Mouse (Mus musculus) MEL (cell line): ENCODE data around the gene Gm11554. TPM values are rescaled to one million over a fixed set of nuclear protein-coding genes. Genes with fewer than 3 reads are reported as not detected.
"Not testable (repeated sequence)": the region's sequence is repeated elsewhere in the genome, so short reads cannot be mapped to it uniquely, and the experiment has no call there.

ENCODE experiments used
- DNase-seq: peaks from one replicate; pipeline ENCODE4 v3.0.0; 2011; ENCODE audit warnings: low read depth, low spot score
- H3K27ac ChIP-seq: 2 replicates; pipeline ENCODE4 v1.5.1; 2012; ENCODE audit warnings: low read depth, mild to moderate bottlenecking, control low read depth, low read length, moderate library complexity; ENCODE audit not compliant: control insufficient read depth
- H3K27me3 ChIP-seq, 2 experiments: fragments of 150-350 bp in 1 of 2; sonication (generic) in 1 of 2; 2 replicates each; pipeline ENCODE4 v1.6.1; 2012; ENCODE audit warnings: low read length in 2 of 2, mild to moderate bottlenecking in 2 of 2, improper control_type of control experiment in 1 of 2, moderate library complexity in 1 of 2; ENCODE audit not compliant: insufficient read depth in 2 of 2, control insufficient read depth in 1 of 2
- H3K36me3 ChIP-seq, 2 experiments: 2 replicates each; pipeline ENCODE4 v1.6.1; 2012 to 2014; ENCODE audit warnings: low read length in 2 of 2, improper control_type of control experiment in 1 of 2, inconsistent platforms in 1 of 2, mild to moderate bottlenecking in 1 of 2; ENCODE audit not compliant: insufficient read depth in 2 of 2, control insufficient read depth in 1 of 2
- H3K4me1 ChIP-seq, 2 experiments: fragments of 150-350 bp in 1 of 2; sonication (generic) in 1 of 2; 2 replicates each; pipeline ENCODE4 v1.6.1; 2012; ENCODE audit warnings: low read length in 2 of 2, improper control_type of control experiment in 1 of 2, mild to moderate bottlenecking in 1 of 2; ENCODE audit not compliant: insufficient read depth in 2 of 2, control insufficient read depth in 1 of 2
- H3K4me3 ChIP-seq, 2 experiments: fragments of 150-350 bp in 1 of 2; sonication (generic) in 1 of 2; 2 replicates each; pipeline ENCODE4 v1.5.1; 2012; ENCODE audit warnings: low read depth in 2 of 2, low read length in 2 of 2, mild to moderate bottlenecking in 2 of 2, moderate library complexity in 2 of 2, control low read depth in 1 of 2, improper control_type of control experiment in 1 of 2; ENCODE audit not compliant: control insufficient read depth in 1 of 2, insufficient read depth in 1 of 2
- H3K79me2 ChIP-seq: 2 replicates; pipeline ENCODE4 v1.6.1; 2012; ENCODE audit warnings: mild to moderate bottlenecking, low read length, moderate library complexity; ENCODE audit not compliant: control insufficient read depth, poor library complexity, insufficient read depth
- H3K9ac ChIP-seq: 2 replicates; pipeline ENCODE4 v1.6.1; 2012; ENCODE audit warnings: low read depth, mild to moderate bottlenecking, control low read depth, low read length, moderate library complexity; ENCODE audit not compliant: control insufficient read depth, poor library complexity, severe bottlenecking
- H3K9me3 ChIP-seq: fragments of 150-350 bp; sonication (generic); replicated peaks from 2 replicates; pipeline ENCODE4 v1.6.1; 2012; ENCODE audit warnings: mild to moderate bottlenecking, low read length, improper control_type of control experiment, moderate library complexity; ENCODE audit not compliant: insufficient read depth
- ELF1 ChIP-seq: IDR thresholded peaks from 2 replicates; pipeline ENCODE4 v1.6.1; 2014; ENCODE audit warnings: low read depth, mild to moderate bottlenecking, inconsistent platforms, low read length, improper control_type of control experiment, moderate library complexity
- GABPA ChIP-seq: IDR thresholded peaks from 2 replicates; pipeline ENCODE4 v1.6.1; 2012; ENCODE audit warnings: low read depth, mild to moderate bottlenecking, inconsistent platforms, low read length, improper control_type of control experiment, moderate library complexity
- JUND ChIP-seq: IDR thresholded peaks from 2 replicates; pipeline ENCODE4 v1.6.1; 2011; ENCODE audit warnings: low read depth, mild to moderate bottlenecking, improper control_type of control experiment, low read length
- MAFK ChIP-seq: IDR thresholded peaks from 2 replicates; pipeline ENCODE4 v1.6.1; 2011; ENCODE audit warnings: low read depth, mild to moderate bottlenecking, low read length, improper control_type of control experiment, borderline replicate concordance
- MAX ChIP-seq: IDR thresholded peaks from 2 replicates; pipeline ENCODE4 v1.6.1; 2011; ENCODE audit warnings: low read length, improper control_type of control experiment
- MAZ ChIP-seq: IDR thresholded peaks from 2 replicates; pipeline ENCODE4 v1.6.1; 2012; ENCODE audit warnings: low read depth, mild to moderate bottlenecking, inconsistent platforms, low read length, improper control_type of control experiment
- MEF2A ChIP-seq: IDR thresholded peaks from 2 replicates; pipeline ENCODE4 v1.6.1; 2014; ENCODE audit warnings: low read depth, mild to moderate bottlenecking, inconsistent platforms, low read length, improper control_type of control experiment; ENCODE audit not compliant: poor library complexity, insufficient replicate concordance, severe bottlenecking; ENCODE audit errors: extremely low read depth
- MXI1 ChIP-seq: IDR thresholded peaks from 2 replicates; pipeline ENCODE4 v1.6.1; 2011; ENCODE audit warnings: mild to moderate bottlenecking, low read depth, low read length, improper control_type of control experiment
- MYC ChIP-seq: IDR thresholded peaks from 2 replicates; pipeline ENCODE4 v1.6.1; 2011; ENCODE audit warnings: low read depth, mild to moderate bottlenecking, low read length, improper control_type of control experiment, moderate library complexity
- NELFE ChIP-seq: IDR thresholded peaks from 2 replicates; pipeline ENCODE4 v1.6.1; 2011; ENCODE audit warnings: low read depth, low read length, improper control_type of control experiment
- NRF1 ChIP-seq: IDR thresholded peaks from 2 replicates; pipeline ENCODE4 v1.6.1; 2014; ENCODE audit warnings: low read depth, mild to moderate bottlenecking, inconsistent platforms, low read length, improper control_type of control experiment, moderate library complexity; ENCODE audit not compliant: poor library complexity, insufficient read depth, severe bottlenecking
- POLR2AphosphoS2 ChIP-seq: IDR thresholded peaks from 2 replicates; pipeline ENCODE4 v1.6.1; 2011; ENCODE audit warnings: low read length, improper control_type of control experiment
- POLR2AphosphoS5 ChIP-seq: IDR thresholded peaks from 2 replicates; pipeline ENCODE4 v1.6.1; 2012; ENCODE audit warnings: low read depth, borderline replicate concordance, mild to moderate bottlenecking, inconsistent platforms, low read length, moderate library complexity, mixed read lengths
- RCOR1 ChIP-seq: IDR thresholded peaks from 2 replicates; pipeline ENCODE4 v1.6.1; 2012; ENCODE audit warnings: low read depth, mild to moderate bottlenecking, inconsistent platforms, low read length, improper control_type of control experiment
- SIN3A ChIP-seq: IDR thresholded peaks from 2 replicates; pipeline ENCODE4 v1.6.1; 2012; ENCODE audit warnings: low read length, improper control_type of control experiment, inconsistent platforms
- TAL1 ChIP-seq: IDR thresholded peaks from 2 replicates; pipeline ENCODE4 v1.6.1; 2012; ENCODE audit warnings: mild to moderate bottlenecking, inconsistent platforms, low read length, moderate library complexity, mixed read lengths
- TBP ChIP-seq: IDR thresholded peaks from 2 replicates; pipeline ENCODE4 v1.8.0; 2011; ENCODE audit warnings: low read depth, low read length, improper control_type of control experiment
- TCF12 ChIP-seq: IDR thresholded peaks from 2 replicates; pipeline ENCODE4 v1.6.1; 2014; ENCODE audit warnings: low read depth, mild to moderate bottlenecking, inconsistent platforms, low read length, improper control_type of control experiment, moderate library complexity
- UBTF ChIP-seq: IDR thresholded peaks from 2 replicates; pipeline ENCODE4 v1.6.1; 2012; ENCODE audit warnings: low read depth, mild to moderate bottlenecking, inconsistent platforms, low read length, improper control_type of control experiment, moderate library complexity, borderline replicate concordance; ENCODE audit not compliant: insufficient read depth
- USF1 ChIP-seq: IDR thresholded peaks from 2 replicates; pipeline ENCODE4 v1.6.1; 2014; ENCODE audit warnings: low read depth, mild to moderate bottlenecking, inconsistent platforms, low read length, improper control_type of control experiment, moderate library complexity
- USF2 ChIP-seq, 2 experiments: IDR thresholded peaks; 2 replicates each; pipeline ENCODE4 v1.6.1; 2011 to 2012; ENCODE audit warnings: improper control_type of control experiment in 2 of 2, low read length in 2 of 2, borderline replicate concordance in 1 of 2, inconsistent platforms in 1 of 2, low read depth in 1 of 2, mild to moderate bottlenecking in 1 of 2; ENCODE audit not compliant: insufficient read depth in 1 of 2
- ZC3H11A ChIP-seq: IDR thresholded peaks from 2 replicates; pipeline ENCODE4 v1.6.1; 2012; ENCODE audit warnings: low read depth, mild to moderate bottlenecking, inconsistent platforms, low read length, improper control_type of control experiment
- ZMIZ1 ChIP-seq: IDR thresholded peaks from 2 replicates; pipeline ENCODE4 v1.6.1; 2012; ENCODE audit warnings: low read depth, mild to moderate bottlenecking, inconsistent platforms, low read length, improper control_type of control experiment, moderate library complexity
- ZNF384 ChIP-seq: IDR thresholded peaks from 2 replicates; pipeline ENCODE4 v1.6.1; 2012; ENCODE audit warnings: low read depth, mild to moderate bottlenecking, inconsistent platforms, low read length, improper control_type of control experiment
- polyA plus RNA-seq, 2 experiments: library from polyadenylated mRNA; stranded (reverse) in 1 of 2; unstranded in 1 of 2; fragments of >175 nt in 1 of 2; fragments of >200 nt in 1 of 2; gene quantifications; 2 replicates each; pipeline versions ENCODE4 v1.2.1 to v1.2.4; 2012; ENCODE audit warnings: low replicate concordance in 2 of 2, low read depth in 1 of 2; ENCODE audit not compliant: insufficient read length in 2 of 2, insufficient read depth in 1 of 2, missing spikeins in 1 of 2
- total RNA-seq: library from RNA; depleted of rRNA; stranded (reverse); fragments of 300-350 nt; gene quantifications from 2 replicates; pipeline ENCODE4 v1.2.3, GENCODE M21; 2012; rRNA removed

Gene Gm11554
- not detected in 2 replicates for total RNA-seq
- polyA plus RNA-seq = not detected

DNA sequence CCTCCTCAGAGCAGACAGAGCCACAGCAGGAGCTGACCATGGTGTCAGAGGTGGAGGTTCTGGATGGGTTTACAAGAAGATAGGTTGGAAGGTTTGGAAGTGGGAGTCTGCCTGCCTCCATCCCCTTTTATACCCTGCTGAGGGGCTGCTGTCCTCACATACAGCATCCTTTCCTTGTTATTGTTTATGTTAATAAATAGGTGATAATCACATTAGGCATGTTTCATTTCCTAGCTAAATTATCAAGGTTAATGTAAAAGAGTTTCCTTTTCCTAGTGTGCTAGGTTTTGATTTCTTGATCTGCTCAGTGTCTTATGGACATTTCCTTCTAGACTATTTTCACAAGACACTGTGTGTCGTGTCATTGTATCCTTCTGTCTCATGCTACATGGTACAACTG, at the start of gene Gm11554:
Gene Gm11554, minus strand, starts transcription at position 101 of the 400 bp plus-strand sequence.
- H3K9me3 ChIP-seq, H3K4me3 ChIP-seq, H3K27me3 ChIP-seq, H3K27ac ChIP-seq, H3K4me1 ChIP-seq, H3K9ac ChIP-seq, H3K36me3 ChIP-seq, H3K79me2 ChIP-seq, DNase-seq: not testable (repeated sequence)

DNA sequence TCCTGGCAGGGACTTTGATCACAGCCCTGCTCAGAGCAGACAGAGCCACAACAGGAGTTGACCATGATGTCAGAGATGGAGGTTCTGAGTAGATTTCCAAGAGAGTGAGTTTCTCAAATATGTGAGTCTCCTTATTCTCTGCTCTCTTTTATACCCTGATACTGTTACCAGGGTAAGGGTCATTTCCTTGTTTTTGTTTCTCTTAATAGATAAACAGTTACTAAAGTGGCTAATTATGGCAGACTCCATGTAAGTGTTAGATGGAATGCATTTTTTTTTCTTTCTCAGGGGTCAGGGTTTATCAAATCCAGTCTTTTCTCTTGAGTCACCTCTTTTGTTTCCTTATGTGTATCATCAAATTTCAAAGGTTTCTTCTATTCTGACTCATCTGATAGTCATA, 47.3 kb upstream of the Gm11554 start, which contains the start of gene Krtap4-16:
Gene Krtap4-16, minus strand, starts transcription at position 101 of the 400 bp plus-strand sequence.
- H3K9me3 ChIP-seq = no peaks in the 10 kb centered on the region
- H3K4me1 ChIP-seq = no peaks in the 10 kb centered on the region
- H3K36me3 ChIP-seq = no peaks in the 10 kb centered on the region
- no peak for DNase-seq
- no peaks in the 10 kb centered on the region for H3K79me2 ChIP-seq
- H3K9ac ChIP-seq = no peak within 1 kb of the TSS
- no peak within 1 kb of the TSS for H3K4me3 ChIP-seq
- no peak within 1 kb of the TSS for H3K27ac ChIP-seq
- no peaks in the 10 kb centered on the region; a peak in 1 of 4 replicates for H3K27me3 ChIP-seq
- TF ChIP-seq MYC = no peak
- TF ChIP-seq MXI1 = no peak
- TF ChIP-seq ELF1 = no peak
- TF ChIP-seq MAZ = no peak
- no peak for TF ChIP-seq TBP
- TF ChIP-seq ZNF384 = no peak
- no peak for TF ChIP-seq MAFK
- TF ChIP-seq MEF2A = no peak
- TF ChIP-seq ZMIZ1 = no peak
- no peak for TF ChIP-seq UBTF
- no peak for TF ChIP-seq NRF1
- no peak for TF ChIP-seq POLR2AphosphoS5
- TF ChIP-seq TCF12 = no peak
- no peak for TF ChIP-seq RCOR1

DNA sequence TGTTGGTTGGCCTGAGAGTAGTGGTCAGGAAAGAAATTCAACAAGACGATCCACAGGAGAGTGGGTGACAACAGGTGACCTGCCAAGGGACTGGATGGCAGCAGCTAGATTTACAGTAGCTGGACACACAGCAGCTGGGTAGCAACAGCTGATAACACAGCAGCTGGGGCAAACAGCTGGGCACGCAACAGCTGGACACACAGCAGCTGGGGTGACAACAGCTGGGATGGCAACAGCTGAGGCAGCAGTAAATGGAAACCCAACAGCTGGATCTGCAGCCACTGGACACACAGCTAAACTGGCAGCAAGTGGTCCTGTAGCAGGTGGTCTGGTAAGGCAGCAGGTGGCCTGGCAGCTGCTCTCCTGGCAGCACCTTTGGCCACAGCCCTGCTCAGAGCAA, 42.5 kb upstream of the Gm11554 start:
- H3K79me2 ChIP-seq = no peaks in the 10 kb centered on the region
- no peaks in the 10 kb centered on the region for H3K36me3 ChIP-seq
- TF ChIP-seq JUND = no peak
- TF ChIP-seq RCOR1 = no peak
- TF ChIP-seq USF2 (IDR thresholded peaks at IDR 0.05; ENCODE audit: borderline replicate concordance in 1 of 2, insufficient read depth in 1 of 2, low read depth in 1 of 2, low read length in 2 of 2) = no peak
- no peak for TF ChIP-seq MAFK
- no peak for TF ChIP-seq MAZ
- no peak for TF ChIP-seq USF1
- TF ChIP-seq GABPA = no peak
- TF ChIP-seq NELFE = no peak
- TF ChIP-seq POLR2AphosphoS2 = no peak
- no peak for TF ChIP-seq MEF2A
- no peak for TF ChIP-seq TAL1
- TF ChIP-seq TBP = no peak
- TF ChIP-seq ZC3H11A = no peak
- TF ChIP-seq SIN3A = no peak
- TF ChIP-seq MYC = no peak
- TF ChIP-seq ZNF384 = no peak
- TF ChIP-seq MAX = no peak
- H3K9ac ChIP-seq = no peak overlapping the region
- H3K9me3 ChIP-seq = no peaks in the 10 kb centered on the region
- DNase-seq = no peak
- H3K27me3 ChIP-seq = no peaks in the 10 kb centered on the region
- no peak overlapping the region for H3K27ac ChIP-seq
- no peaks in the 10 kb centered on the region for H3K4me1 ChIP-seq
- H3K4me3 ChIP-seq = no peak overlapping the region
